In the genomic region with DNA sequence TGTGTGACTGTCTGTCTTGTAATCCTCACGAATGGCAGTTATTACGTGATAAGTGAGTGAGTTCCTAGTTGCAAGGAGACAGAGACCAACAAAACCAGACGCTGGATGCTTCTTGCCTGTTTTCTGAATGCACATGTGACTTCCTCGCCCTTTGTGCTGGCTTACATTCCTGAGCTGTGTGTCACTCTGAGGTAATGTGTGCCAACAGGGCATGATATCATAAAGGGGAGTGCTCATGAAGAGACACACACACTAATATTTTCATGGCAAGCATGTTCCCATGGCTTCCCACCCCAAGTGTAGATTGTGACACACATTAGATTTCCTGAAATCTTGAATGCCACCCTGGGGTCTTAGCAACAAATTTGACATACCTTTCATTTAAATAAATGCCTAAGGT, we compare ENCODE assay signal across 15 mouse cellular contexts. TPM values are rescaled to one million over a fixed set of nuclear protein-coding genes. Genes with fewer than 3 reads are reported as not detected.
A peak's percentile ranks its signal among the peaks of the same experiment; 100 is the strongest.
DNase-seq lines count a peak whose midpoint lies in the region; ATAC-seq lines count a peak whose summit lies in the region.
"Had no signal": no experiment of that assay in that cellular context is flagged by ENCODE, and none has a peak within 500 bp of the region (broad histone marks: within the 10 kb centered on the region; RNA-seq: fewer than 3 reads in every experiment).

No protein-coding gene starts in this region.

- H3K27me3 ChIP-seq in kidney, embryonic 15.5 days: no peaks in the 10 kb centered on the region
- no peaks in the 10 kb centered on the region for H3K27me3 ChIP-seq in midbrain, embryonic 11.5 days (ENCODE audit: control insufficient read depth, insufficient read depth, low read length)
- H3K27me3 ChIP-seq: hindbrain, embryonic 13.5 days; liver, embryonic 13.5 days; neural tube, embryonic 15.5 days had no signal

- no peaks in the 10 kb centered on the region for H3K36me3 ChIP-seq in kidney, embryonic 15.5 days
- no peaks in the 10 kb centered on the region for H3K36me3 ChIP-seq in midbrain, embryonic 11.5 days (ENCODE audit: control insufficient read depth, insufficient read depth, low read length)
- H3K36me3 ChIP-seq: G1E; hindbrain, embryonic 13.5 days; liver, embryonic 13.5 days; neural tube, embryonic 15.5 days had no signal

- no peak overlapping the region for H3K27ac ChIP-seq in kidney, embryonic 15.5 days
- no peak overlapping the region for H3K27ac ChIP-seq in midbrain, embryonic 11.5 days (ENCODE audit: low read depth, low read length)
- H3K27ac ChIP-seq: hindbrain, embryonic 13.5 days; liver, embryonic 13.5 days; neural tube, embryonic 15.5 days had no signal

- H3K4me2 ChIP-seq in kidney, embryonic 15.5 days: no peak overlapping the region
- no peak overlapping the region for H3K4me2 ChIP-seq in midbrain, embryonic 11.5 days
- H3K4me2 ChIP-seq: hindbrain, embryonic 13.5 days; liver, embryonic 13.5 days; neural tube, embryonic 15.5 days had no signal

- H3K4me1 ChIP-seq in kidney, embryonic 15.5 days: peaks cover 15% of the 10 kb centered on the region
- peaks cover 6% of the 10 kb centered on the region for H3K4me1 ChIP-seq in midbrain, embryonic 11.5 days (ENCODE audit: control insufficient read depth, insufficient read depth, low read length)
- H3K4me1 ChIP-seq: neural tube, embryonic 15.5 days had no signal

- no peaks in the 10 kb centered on the region for H3K9me3 ChIP-seq in kidney, embryonic 15.5 days (replicated peaks)
- no peaks in the 10 kb centered on the region for H3K9me3 ChIP-seq in midbrain, embryonic 11.5 days (ENCODE audit: control insufficient read depth, low read length)
- H3K9me3 ChIP-seq: G1E; hindbrain, embryonic 13.5 days; liver, embryonic 13.5 days; neural tube, embryonic 15.5 days had no signal

- no peak overlapping the region for H3K9ac ChIP-seq in kidney, embryonic 15.5 days
- H3K9ac ChIP-seq in midbrain, embryonic 11.5 days (ENCODE audit: low read length): no peak overlapping the region
- H3K9ac ChIP-seq: hindbrain, embryonic 13.5 days; liver, embryonic 13.5 days; neural tube, embryonic 15.5 days had no signal

- H3K4me3 ChIP-seq in kidney, embryonic 15.5 days (replicated peaks): no peak overlapping the region
- H3K4me3 ChIP-seq in midbrain, embryonic 11.5 days (ENCODE audit: low read depth, low read length): no peak overlapping the region
- H3K4me3 ChIP-seq: erythroblast, embryonic 14.5 days; hindbrain, embryonic 13.5 days; liver, embryonic 13.5 days; neural tube, embryonic 15.5 days had no signal

- DNase-seq in kidney, adult 9 months: peak; percentile 46
- DNase-seq in 416B (ENCODE audit: low read depth) (peak; percentile 45), NIH3T3 (ENCODE audit: low read depth) (peak; percentile 79)
- peak; percentile 23 for DNase-seq in induced T-regulatory cell, adult 2 months (ENCODE audit: low read depth)
- no peak for DNase-seq in midbrain, embryonic 11.5 days (ENCODE audit: low spot score, missing footprints)
- no peak for DNase-seq in right cerebral cortex, postnatal 10 days (ENCODE audit: low spot score in 2 of 2)
- DNase-seq in left cerebral cortex, adult 11 months (ENCODE audit: low spot score): no peak
- DNase-seq: liver, embryonic 13.5 days; midbrain, embryonic 14.5 days; thymus, adult 2 months had no signal

- no peak for ATAC-seq in kidney, embryonic 15.5 days (replicated peaks; ENCODE audit: low FRiP score)
- ATAC-seq in midbrain, embryonic 11.5 days (ENCODE audit: low FRiP score): no peak

- WGBS in kidney, embryonic 15.5 days: 76% methylated on average over 4 of the region's 4 CpGs
- WGBS in midbrain, embryonic 11.5 days: 87% methylated on average over 4 of the region's 4 CpGs

RNA-seq across cellular contexts. Expression of a gene that starts 20.5 kb away (rescaled TPM):
- polyA plus RNA-seq in kidney, embryonic 15.5 days (2015; fragmentation: Nextera tagmentation; extraction: Ambion mirVana): 80.2 and 80.6 TPM in 2 replicates
- polyA plus RNA-seq in midbrain, embryonic 11.5 days (2014; fragmentation: Nextera tagmentation; extraction: Ambion mirVana): 133 and 138 TPM in 2 replicates

Comparison
In these comparisons a context has a peak if more than half of its experiments do, and no peak if none do; other contexts are left out.
1. DNase-seq: peak in kidney, adult 9 months (single experiment), 416B (single experiment), NIH3T3 (single experiment) and induced T-regulatory cell, adult 2 months (single experiment); none in midbrain, embryonic 11.5 days (single experiment), right cerebral cortex, postnatal 10 days (0 of 2) and left cerebral cortex, adult 11 months (single experiment).